Mouse (Mus musculus) MEL (cell line): Measurements from ENCODE around the gene Golga4. TPM values are rescaled to one million over a fixed set of nuclear protein-coding genes. Genes with fewer than 3 reads are reported as not detected.

Experiments used
- DNase-seq: peaks from one replicate; pipeline ENCODE4 v3.0.0; 2011; ENCODE audit warnings: low read depth, low spot score
- H3K27ac ChIP-seq: 2 replicates; pipeline ENCODE4 v1.5.1; 2012; ENCODE audit warnings: low read depth, mild to moderate bottlenecking, control low read depth, low read length, moderate library complexity; ENCODE audit not compliant: control insufficient read depth
- H3K27me3 ChIP-seq, 2 experiments: fragments of 150-350 bp in 1 of 2; sonication (generic) in 1 of 2; 2 replicates each; pipeline ENCODE4 v1.6.1; 2012; ENCODE audit warnings: low read length in 2 of 2, mild to moderate bottlenecking in 2 of 2, improper control_type of control experiment in 1 of 2, moderate library complexity in 1 of 2; ENCODE audit not compliant: insufficient read depth in 2 of 2, control insufficient read depth in 1 of 2
- H3K36me3 ChIP-seq, 2 experiments: 2 replicates each; pipeline ENCODE4 v1.6.1; 2012 to 2014; ENCODE audit warnings: low read length in 2 of 2, improper control_type of control experiment in 1 of 2, inconsistent platforms in 1 of 2, mild to moderate bottlenecking in 1 of 2; ENCODE audit not compliant: insufficient read depth in 2 of 2, control insufficient read depth in 1 of 2
- H3K4me1 ChIP-seq, 2 experiments: fragments of 150-350 bp in 1 of 2; sonication (generic) in 1 of 2; 2 replicates each; pipeline ENCODE4 v1.6.1; 2012; ENCODE audit warnings: low read length in 2 of 2, improper control_type of control experiment in 1 of 2, mild to moderate bottlenecking in 1 of 2; ENCODE audit not compliant: insufficient read depth in 2 of 2, control insufficient read depth in 1 of 2
- H3K4me3 ChIP-seq, 2 experiments: fragments of 150-350 bp in 1 of 2; sonication (generic) in 1 of 2; 2 replicates each; pipeline ENCODE4 v1.5.1; 2012; ENCODE audit warnings: low read depth in 2 of 2, low read length in 2 of 2, mild to moderate bottlenecking in 2 of 2, moderate library complexity in 2 of 2, control low read depth in 1 of 2, improper control_type of control experiment in 1 of 2; ENCODE audit not compliant: control insufficient read depth in 1 of 2, insufficient read depth in 1 of 2
- H3K79me2 ChIP-seq: 2 replicates; pipeline ENCODE4 v1.6.1; 2012; ENCODE audit warnings: mild to moderate bottlenecking, low read length, moderate library complexity; ENCODE audit not compliant: control insufficient read depth, poor library complexity, insufficient read depth
- H3K9ac ChIP-seq: 2 replicates; pipeline ENCODE4 v1.6.1; 2012; ENCODE audit warnings: low read depth, mild to moderate bottlenecking, control low read depth, low read length, moderate library complexity; ENCODE audit not compliant: control insufficient read depth, poor library complexity, severe bottlenecking
- H3K9me3 ChIP-seq: fragments of 150-350 bp; sonication (generic); replicated peaks from 2 replicates; pipeline ENCODE4 v1.6.1; 2012; ENCODE audit warnings: mild to moderate bottlenecking, low read length, improper control_type of control experiment, moderate library complexity; ENCODE audit not compliant: insufficient read depth
- BHLHE40 ChIP-seq: IDR thresholded peaks from 2 replicates; pipeline ENCODE4 v1.6.1; 2012; ENCODE audit warnings: low read depth, mild to moderate bottlenecking, inconsistent platforms, low read length, improper control_type of control experiment, borderline replicate concordance
- EP300 ChIP-seq, 2 experiments: IDR thresholded peaks; 2 replicates each; pipeline ENCODE4 v1.6.1; 2011; ENCODE audit warnings: improper control_type of control experiment in 2 of 2, low read length in 2 of 2, low read depth in 1 of 2, mild to moderate bottlenecking in 1 of 2
- ETS1 ChIP-seq: IDR thresholded peaks from 2 replicates; pipeline ENCODE4 v1.6.1; 2012; ENCODE audit warnings: low read depth, mild to moderate bottlenecking, inconsistent platforms, low read length, improper control_type of control experiment, moderate library complexity
- GATA1 ChIP-seq: IDR thresholded peaks from 2 replicates; pipeline ENCODE4 v1.6.1; 2011; ENCODE audit warnings: low read depth, low read length, improper control_type of control experiment
- KAT2A ChIP-seq: conservative IDR thresholded peaks from 2 replicates; pipeline ENCODE4 v1.6.1; 2012; ENCODE audit warnings: low read depth, low read length, improper control_type of control experiment, inconsistent platforms
- MAX ChIP-seq: IDR thresholded peaks from 2 replicates; pipeline ENCODE4 v1.6.1; 2011; ENCODE audit warnings: low read length, improper control_type of control experiment
- MYB ChIP-seq: IDR thresholded peaks from 2 replicates; pipeline ENCODE4 v1.6.1; 2011; ENCODE audit warnings: mild to moderate bottlenecking, low read depth, low read length, improper control_type of control experiment
- POLR2AphosphoS2 ChIP-seq: IDR thresholded peaks from 2 replicates; pipeline ENCODE4 v1.6.1; 2011; ENCODE audit warnings: low read length, improper control_type of control experiment
- POLR2AphosphoS5 ChIP-seq: IDR thresholded peaks from 2 replicates; pipeline ENCODE4 v1.6.1; 2012; ENCODE audit warnings: low read depth, borderline replicate concordance, mild to moderate bottlenecking, inconsistent platforms, low read length, moderate library complexity, mixed read lengths
- RCOR1 ChIP-seq: IDR thresholded peaks from 2 replicates; pipeline ENCODE4 v1.6.1; 2012; ENCODE audit warnings: low read depth, mild to moderate bottlenecking, inconsistent platforms, low read length, improper control_type of control experiment
- SMC3 ChIP-seq: IDR thresholded peaks from 2 replicates; pipeline ENCODE4 v1.6.1; 2011; ENCODE audit warnings: low read depth, low read length, improper control_type of control experiment
- TAL1 ChIP-seq: IDR thresholded peaks from 2 replicates; pipeline ENCODE4 v1.6.1; 2012; ENCODE audit warnings: mild to moderate bottlenecking, inconsistent platforms, low read length, moderate library complexity, mixed read lengths
- TCF12 ChIP-seq: IDR thresholded peaks from 2 replicates; pipeline ENCODE4 v1.6.1; 2014; ENCODE audit warnings: low read depth, mild to moderate bottlenecking, inconsistent platforms, low read length, improper control_type of control experiment, moderate library complexity
- UBTF ChIP-seq: IDR thresholded peaks from 2 replicates; pipeline ENCODE4 v1.6.1; 2012; ENCODE audit warnings: low read depth, mild to moderate bottlenecking, inconsistent platforms, low read length, improper control_type of control experiment, moderate library complexity, borderline replicate concordance; ENCODE audit not compliant: insufficient read depth
- USF1 ChIP-seq: IDR thresholded peaks from 2 replicates; pipeline ENCODE4 v1.6.1; 2014; ENCODE audit warnings: low read depth, mild to moderate bottlenecking, inconsistent platforms, low read length, improper control_type of control experiment, moderate library complexity
- USF2 ChIP-seq, 2 experiments: IDR thresholded peaks; 2 replicates each; pipeline ENCODE4 v1.6.1; 2011 to 2012; ENCODE audit warnings: improper control_type of control experiment in 2 of 2, low read length in 2 of 2, borderline replicate concordance in 1 of 2, inconsistent platforms in 1 of 2, low read depth in 1 of 2, mild to moderate bottlenecking in 1 of 2; ENCODE audit not compliant: insufficient read depth in 1 of 2
- ZKSCAN1 ChIP-seq: IDR thresholded peaks from 2 replicates; pipeline ENCODE4 v1.6.1; 2012; ENCODE audit warnings: low read depth, mild to moderate bottlenecking, inconsistent platforms, low read length, improper control_type of control experiment, moderate library complexity
- ZNF384 ChIP-seq: IDR thresholded peaks from 2 replicates; pipeline ENCODE4 v1.6.1; 2012; ENCODE audit warnings: low read depth, mild to moderate bottlenecking, inconsistent platforms, low read length, improper control_type of control experiment
- polyA plus RNA-seq, 2 experiments: library from polyadenylated mRNA; stranded (reverse) in 1 of 2; unstranded in 1 of 2; fragments of >175 nt in 1 of 2; fragments of >200 nt in 1 of 2; gene quantifications; 2 replicates each; pipeline versions ENCODE4 v1.2.1 to v1.2.4; 2012; ENCODE audit warnings: low replicate concordance in 2 of 2, low read depth in 1 of 2; ENCODE audit not compliant: insufficient read length in 2 of 2, insufficient read depth in 1 of 2, missing spikeins in 1 of 2
- total RNA-seq: library from RNA; depleted of rRNA; stranded (reverse); fragments of 300-350 nt; gene quantifications from 2 replicates; pipeline ENCODE4 v1.2.3, GENCODE M21; 2012

Gene Golga4
- total and polyA plus RNA-seq, 3 experiments = 29.8 to 465 (median 38.9) TPM

- no peak for DNase-seq
- Histone ChIP-seq H3K36me3 (peaks cover 10 to 30% of the 10 kb centered on the region in 2 experiments), H3K4me1 (peaks cover 6 to 10% of the 10 kb centered on the region in 2 experiments), H3K9me3 (no peaks in the 10 kb centered on the region), H3K27ac (no peak overlapping the region), H3K4me3 (no peak overlapping the region), H3K79me2 (no peaks in the 10 kb centered on the region), H3K27me3 (no peaks in the 10 kb centered on the region), H3K9ac (no peak overlapping the region)
- no peak for TF ChIP-seq KAT2A
- no peak for TF ChIP-seq MAX
- no peak for TF ChIP-seq TAL1
- TF ChIP-seq USF1 = no peak
- no peak for TF ChIP-seq USF2 (IDR thresholded peaks at IDR 0.05; ENCODE audit: borderline replicate concordance in 1 of 2, insufficient read depth in 1 of 2, low read depth in 1 of 2, low read length in 2 of 2)
- TF ChIP-seq ZNF384 = no peak
- TF ChIP-seq SMC3 = no peak
Measured at GRCm38 (mm10) chr9:118532516-118533205, 26.6 kb downstream of the Golga4 start.

- H3K36me3 ChIP-seq = peaks cover 10 to 31% of the 10 kb centered on the region in 2 experiments
- no peak overlapping the region for H3K27ac ChIP-seq
Measured at GRCm38 (mm10) chr9:118536946-118537345, 30.9 kb downstream of the Golga4 start.

More at GRCm38 (mm10) chr9:118536946-118537345, 30.9 kb downstream of the Golga4 start:
- Histone ChIP-seq H3K4me1 (peaks cover 6 to 10% of the 10 kb centered on the region in 2 experiments), H3K4me3 (no peak overlapping the region), H3K79me2 (no peaks in the 10 kb centered on the region), H3K9me3 (no peaks in the 10 kb centered on the region), H3K9ac (no peak overlapping the region), H3K27me3 (no peaks in the 10 kb centered on the region)
- TF ChIP-seq POLR2AphosphoS2 (no peak), BHLHE40 (no peak), ETS1 (peak; percentile 44; the same call in 1 of the 2 replicates), ZKSCAN1 (no peak), MYB (no peak), EP300 (IDR thresholded peaks at IDR 0.05; ENCODE audit: low read depth in 1 of 2, low read length in 2 of 2) (peak; percentile 58 to 70; a peak in 3 of 4 replicates), RCOR1 (peak; percentile 30; the same call in 1 of the 2 replicates), POLR2AphosphoS5 (no peak), TCF12 (peak; percentile 59; the same call in 1 of the 2 replicates), GATA1 (peak; percentile 81), UBTF (no peak), USF1 (no peak), KAT2A (no peak)
- DNase-seq = peak; percentile 43
